Mouse (Mus musculus) MEL (cell line): ENCODE measurements around the gene Bcr. TPM values are rescaled to one million over a fixed set of nuclear protein-coding genes. Genes with fewer than 3 reads are reported as not detected.

Experiments
- DNase-seq: peaks from one replicate; pipeline ENCODE4 v3.0.0; 2011; ENCODE audit warnings: low read depth, low spot score
- H3K27ac ChIP-seq: 2 replicates; pipeline ENCODE4 v1.5.1; 2012; ENCODE audit warnings: low read depth, mild to moderate bottlenecking, control low read depth, low read length, moderate library complexity; ENCODE audit not compliant: control insufficient read depth
- H3K27me3 ChIP-seq, 2 experiments: fragments of 150-350 bp in 1 of 2; sonication (generic) in 1 of 2; 2 replicates each; pipeline ENCODE4 v1.6.1; 2012; ENCODE audit warnings: low read length in 2 of 2, mild to moderate bottlenecking in 2 of 2, improper control_type of control experiment in 1 of 2, moderate library complexity in 1 of 2; ENCODE audit not compliant: insufficient read depth in 2 of 2, control insufficient read depth in 1 of 2
- H3K36me3 ChIP-seq, 2 experiments: 2 replicates each; pipeline ENCODE4 v1.6.1; 2012 to 2014; ENCODE audit warnings: low read length in 2 of 2, improper control_type of control experiment in 1 of 2, inconsistent platforms in 1 of 2, mild to moderate bottlenecking in 1 of 2; ENCODE audit not compliant: insufficient read depth in 2 of 2, control insufficient read depth in 1 of 2
- H3K4me1 ChIP-seq, 2 experiments: fragments of 150-350 bp in 1 of 2; sonication (generic) in 1 of 2; 2 replicates each; pipeline ENCODE4 v1.6.1; 2012; ENCODE audit warnings: low read length in 2 of 2, improper control_type of control experiment in 1 of 2, mild to moderate bottlenecking in 1 of 2; ENCODE audit not compliant: insufficient read depth in 2 of 2, control insufficient read depth in 1 of 2
- H3K4me3 ChIP-seq, 2 experiments: fragments of 150-350 bp in 1 of 2; sonication (generic) in 1 of 2; 2 replicates each; pipeline ENCODE4 v1.5.1; 2012; ENCODE audit warnings: low read depth in 2 of 2, low read length in 2 of 2, mild to moderate bottlenecking in 2 of 2, moderate library complexity in 2 of 2, control low read depth in 1 of 2, improper control_type of control experiment in 1 of 2; ENCODE audit not compliant: control insufficient read depth in 1 of 2, insufficient read depth in 1 of 2
- H3K79me2 ChIP-seq: 2 replicates; pipeline ENCODE4 v1.6.1; 2012; ENCODE audit warnings: mild to moderate bottlenecking, low read length, moderate library complexity; ENCODE audit not compliant: control insufficient read depth, poor library complexity, insufficient read depth
- H3K9ac ChIP-seq: 2 replicates; pipeline ENCODE4 v1.6.1; 2012; ENCODE audit warnings: low read depth, mild to moderate bottlenecking, control low read depth, low read length, moderate library complexity; ENCODE audit not compliant: control insufficient read depth, poor library complexity, severe bottlenecking
- H3K9me3 ChIP-seq: fragments of 150-350 bp; sonication (generic); replicated peaks from 2 replicates; pipeline ENCODE4 v1.6.1; 2012; ENCODE audit warnings: mild to moderate bottlenecking, low read length, improper control_type of control experiment, moderate library complexity; ENCODE audit not compliant: insufficient read depth
- BHLHE40 ChIP-seq: IDR thresholded peaks from 2 replicates; pipeline ENCODE4 v1.6.1; 2012; ENCODE audit warnings: low read depth, mild to moderate bottlenecking, inconsistent platforms, low read length, improper control_type of control experiment, borderline replicate concordance
- CHD1 ChIP-seq: IDR thresholded peaks from 2 replicates; pipeline ENCODE4 v1.6.1; 2012; ENCODE audit warnings: low read depth, mild to moderate bottlenecking, inconsistent platforms, low read length, improper control_type of control experiment
- CHD2 ChIP-seq: IDR thresholded peaks from 2 replicates; pipeline ENCODE4 v1.6.1; 2011; ENCODE audit warnings: low read length, improper control_type of control experiment
- CTCF ChIP-seq, 3 experiments: IDR thresholded peaks in 2 of 3; conservative IDR thresholded peaks in 1 of 3; 2 replicates each; pipeline ENCODE4 v1.5.1; 2011 to 2012; ENCODE audit warnings: low read length in 3 of 3, low read depth in 2 of 3, mild to moderate bottlenecking in 2 of 3, improper control_type of control experiment in 1 of 3, inconsistent platforms in 1 of 3, mixed read lengths in 1 of 3, moderate library complexity in 1 of 3; ENCODE audit not compliant: control insufficient read depth in 1 of 3, insufficient read depth in 1 of 3, poor library complexity in 1 of 3, severe bottlenecking in 1 of 3
- EP300 ChIP-seq, 2 experiments: IDR thresholded peaks; 2 replicates each; pipeline ENCODE4 v1.6.1; 2011; ENCODE audit warnings: improper control_type of control experiment in 2 of 2, low read length in 2 of 2, low read depth in 1 of 2, mild to moderate bottlenecking in 1 of 2
- GATA1 ChIP-seq: IDR thresholded peaks from 2 replicates; pipeline ENCODE4 v1.6.1; 2011; ENCODE audit warnings: low read depth, low read length, improper control_type of control experiment
- HCFC1 ChIP-seq: IDR thresholded peaks from 2 replicates; pipeline ENCODE4 v1.6.1; 2012; ENCODE audit warnings: low read depth, mild to moderate bottlenecking, inconsistent platforms, low read length, improper control_type of control experiment, moderate library complexity
- JUND ChIP-seq: IDR thresholded peaks from 2 replicates; pipeline ENCODE4 v1.6.1; 2011; ENCODE audit warnings: low read depth, mild to moderate bottlenecking, improper control_type of control experiment, low read length
- MAFK ChIP-seq: IDR thresholded peaks from 2 replicates; pipeline ENCODE4 v1.6.1; 2011; ENCODE audit warnings: low read depth, mild to moderate bottlenecking, low read length, improper control_type of control experiment, borderline replicate concordance
- MAZ ChIP-seq: IDR thresholded peaks from 2 replicates; pipeline ENCODE4 v1.6.1; 2012; ENCODE audit warnings: low read depth, mild to moderate bottlenecking, inconsistent platforms, low read length, improper control_type of control experiment
- MYB ChIP-seq: IDR thresholded peaks from 2 replicates; pipeline ENCODE4 v1.6.1; 2011; ENCODE audit warnings: mild to moderate bottlenecking, low read depth, low read length, improper control_type of control experiment
- MYC ChIP-seq: IDR thresholded peaks from 2 replicates; pipeline ENCODE4 v1.6.1; 2011; ENCODE audit warnings: low read depth, mild to moderate bottlenecking, low read length, improper control_type of control experiment, moderate library complexity
- POLR2AphosphoS5 ChIP-seq: IDR thresholded peaks from 2 replicates; pipeline ENCODE4 v1.6.1; 2012; ENCODE audit warnings: low read depth, borderline replicate concordance, mild to moderate bottlenecking, inconsistent platforms, low read length, moderate library complexity, mixed read lengths
- RAD21 ChIP-seq: IDR thresholded peaks from 2 replicates; pipeline ENCODE4 v1.6.1; 2011; ENCODE audit warnings: mild to moderate bottlenecking, low read depth, low read length, improper control_type of control experiment
- RCOR1 ChIP-seq: IDR thresholded peaks from 2 replicates; pipeline ENCODE4 v1.6.1; 2012; ENCODE audit warnings: low read depth, mild to moderate bottlenecking, inconsistent platforms, low read length, improper control_type of control experiment
- TAL1 ChIP-seq: IDR thresholded peaks from 2 replicates; pipeline ENCODE4 v1.6.1; 2012; ENCODE audit warnings: mild to moderate bottlenecking, inconsistent platforms, low read length, moderate library complexity, mixed read lengths
- USF2 ChIP-seq, 2 experiments: IDR thresholded peaks; 2 replicates each; pipeline ENCODE4 v1.6.1; 2011 to 2012; ENCODE audit warnings: improper control_type of control experiment in 2 of 2, low read length in 2 of 2, borderline replicate concordance in 1 of 2, inconsistent platforms in 1 of 2, low read depth in 1 of 2, mild to moderate bottlenecking in 1 of 2; ENCODE audit not compliant: insufficient read depth in 1 of 2
- ZC3H11A ChIP-seq: IDR thresholded peaks from 2 replicates; pipeline ENCODE4 v1.6.1; 2012; ENCODE audit warnings: low read depth, mild to moderate bottlenecking, inconsistent platforms, low read length, improper control_type of control experiment
- ZMIZ1 ChIP-seq: IDR thresholded peaks from 2 replicates; pipeline ENCODE4 v1.6.1; 2012; ENCODE audit warnings: low read depth, mild to moderate bottlenecking, inconsistent platforms, low read length, improper control_type of control experiment, moderate library complexity
- polyA plus RNA-seq, 2 experiments: library from polyadenylated mRNA; stranded (reverse) in 1 of 2; unstranded in 1 of 2; fragments of >175 nt in 1 of 2; fragments of >200 nt in 1 of 2; gene quantifications; 2 replicates each; pipeline versions ENCODE4 v1.2.1 to v1.2.4; 2012; ENCODE audit warnings: low replicate concordance in 2 of 2, low read depth in 1 of 2; ENCODE audit not compliant: insufficient read length in 2 of 2, insufficient read depth in 1 of 2, missing spikeins in 1 of 2
- total RNA-seq: library from RNA; depleted of rRNA; stranded (reverse); fragments of 300-350 nt; gene quantifications from 2 replicates; pipeline ENCODE4 v1.2.3, GENCODE M21; 2012

Bcr gene
- total and polyA plus RNA-seq, 3 experiments, result not detected

DNA sequence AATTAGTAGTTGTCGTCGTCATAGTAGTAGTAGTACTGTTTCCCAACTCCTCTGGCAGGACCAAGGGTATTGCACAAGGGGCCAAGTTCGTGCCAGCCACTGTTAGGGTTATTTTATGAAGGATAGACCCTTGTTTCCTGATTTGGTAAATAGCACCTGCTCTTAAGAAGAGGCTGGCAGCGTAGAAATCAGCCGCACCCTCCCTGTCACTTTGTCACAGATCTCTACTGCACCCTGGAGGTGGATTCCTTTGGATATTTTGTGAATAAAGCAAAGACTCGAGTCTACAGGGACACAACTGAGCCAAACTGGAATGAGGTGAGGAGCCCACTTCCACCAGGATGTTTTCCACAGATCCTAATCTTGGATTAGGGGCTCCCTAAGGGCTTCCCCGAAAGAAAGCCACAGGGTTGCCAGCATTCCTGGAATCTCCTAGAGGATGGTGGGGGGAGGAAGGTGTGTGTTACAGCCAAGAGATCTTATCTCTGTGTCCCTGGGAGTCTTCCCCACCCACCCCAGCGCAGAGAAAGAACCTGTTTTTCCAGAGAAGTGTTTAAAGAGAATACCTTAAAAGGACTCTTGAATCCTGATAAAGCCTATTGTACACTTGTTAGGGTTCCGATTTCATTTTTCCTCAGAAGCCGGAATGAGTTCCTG is 105.6 kb downstream of the Bcr start:
- Histone ChIP-seq H3K9ac (no peak overlapping the region), H3K27ac (no peak overlapping the region), H3K36me3 (no peaks in the 10 kb centered on the region), H3K4me3 (no peak overlapping the region), H3K9me3 (no peaks in the 10 kb centered on the region), H3K27me3 (no peaks in the 10 kb centered on the region), H3K4me1 (no peaks in the 10 kb centered on the region), H3K79me2 (no peaks in the 10 kb centered on the region)
- DNase-seq, result no peak
- TF ChIP-seq ZMIZ1 (no peak), POLR2AphosphoS5 (no peak), CTCF (IDR thresholded peaks at IDR 0.05 in 2 of 3, conservative IDR thresholded peaks at IDR 0.05 in 1 of 3; ENCODE audit: control insufficient read depth in 1 of 3, insufficient read depth in 1 of 3, low read depth in 2 of 3, low read length in 3 of 3, poor library complexity in 1 of 3, severe bottlenecking in 1 of 3) (no peak), JUND (no peak), MAZ (no peak), EP300 (IDR thresholded peaks at IDR 0.05; ENCODE audit: low read depth in 1 of 2, low read length in 2 of 2) (no peak), RAD21 (no peak), MYB (no peak), MAFK (no peak), TAL1 (no peak), CHD2 (no peak), HCFC1 (no peak), BHLHE40 (no peak), MYC (no peak), GATA1 (no peak), ZC3H11A (no peak), USF2 (IDR thresholded peaks at IDR 0.05; ENCODE audit: borderline replicate concordance in 1 of 2, insufficient read depth in 1 of 2, low read depth in 1 of 2, low read length in 2 of 2) (no peak)

DNA sequence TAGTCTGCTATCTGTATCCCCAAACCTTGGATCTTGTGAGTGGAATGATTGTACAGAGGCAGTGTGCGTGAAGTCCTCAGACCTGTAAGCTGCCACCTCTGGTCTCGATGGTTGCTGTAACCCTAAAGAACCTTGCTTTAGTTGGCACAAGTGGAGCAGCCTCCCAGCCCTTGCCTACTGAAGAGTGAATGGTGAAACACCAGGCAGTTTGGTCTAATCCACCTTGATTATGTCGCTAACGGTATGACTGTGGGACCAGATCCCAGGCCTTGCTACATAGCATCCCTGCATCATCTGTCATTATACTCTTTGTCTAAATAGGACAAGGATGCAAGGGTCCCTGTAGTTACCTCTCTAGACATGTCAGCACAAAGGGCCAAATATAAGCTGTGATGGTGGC is 106.2 kb downstream of the Bcr start:
- H3K9me3 ChIP-seq, result no peaks in the 10 kb centered on the region
- no peak overlapping the region for H3K9ac ChIP-seq
- no peak for TF ChIP-seq CHD1
- TF ChIP-seq HCFC1, result no peak
- TF ChIP-seq CHD2, result no peak
- no peak for TF ChIP-seq RCOR1
- H3K27me3 ChIP-seq, result no peaks in the 10 kb centered on the region
- H3K79me2 ChIP-seq, result no peaks in the 10 kb centered on the region
- H3K27ac ChIP-seq, result no peak overlapping the region
- H3K36me3 ChIP-seq, result no peaks in the 10 kb centered on the region
- DNase-seq, result no peak
- no peaks in the 10 kb centered on the region for H3K4me1 ChIP-seq
- H3K4me3 ChIP-seq, result no peak overlapping the region
